Mouse (Mus musculus) ovary, adult 2 months (tissue): ENCODE data around the gene Dennd1a. TPM values are rescaled to one million over a fixed set of nuclear protein-coding genes. Genes with fewer than 3 reads are reported as not detected.

ENCODE experiments used
- polyA plus RNA-seq: library from polyadenylated mRNA; depleted of rRNA; stranded (reverse); fragments of >200 nt; gene quantifications from 2 replicates; pipeline ENCODE4 v1.2.3, GENCODE M21; 2012; rRNA removed

The Dennd1a gene
- polyA plus RNA-seq: 18.9 and 25.8 TPM in 2 replicates

GRCm38 (mm10) chr2:38286733-38287551, at the start of gene Dennd1a:
Gene Dennd1a, minus strand, starts transcription at chr2:38287390.

GRCm38 (mm10) chr2:37776016-37776415, 511.2 kb downstream of the Dennd1a start, which contains the start of gene Crb2:
Gene Crb2, plus strand, starts transcription at chr2:37776249.

Other genes with a start within 250 kb of the Dennd1a start
- gene Lhx2, start 51.9 kb upstream of the Dennd1a start, polyA plus RNA-seq: 0.33 and 0.71 TPM in 2 replicates
- gene Nek6, start 224.3 kb upstream of the Dennd1a start, polyA plus RNA-seq: 58.7 and 62.4 TPM in 2 replicates